Mouse (Mus musculus) heart, postnatal 0 days (tissue): ENCODE results near the gene Efhd2. TPM values are rescaled to one million over a fixed set of nuclear protein-coding genes. Genes with fewer than 3 reads are reported as not detected.

Source experiments
- ATAC-seq: fragments of 200-750 bp; cut with Nextera tagmentation; 2 replicates; pipeline ENCODE4 v1.8.0; 2017; ENCODE audit warnings: low read depth, moderate number of reproducible peaks, moderate library complexity; ENCODE audit not compliant: insufficient read depth
- DNase-seq: peaks from one replicate; pipeline ENCODE4 v3.0.0-alpha.2; 2016; ENCODE audit warnings: low spot score
- H3K27ac ChIP-seq: fragments of 300-500 bp; sonication (generic); 2 replicates; pipeline ENCODE4 v1.5.1; 2014; ENCODE audit warnings: low read depth, mild to moderate bottlenecking
- H3K27me3 ChIP-seq: fragments of 300-500 bp; sonication (generic); 2 replicates; pipeline ENCODE4 v1.6.1; 2014; ENCODE audit warnings: low read length, mixed read lengths; ENCODE audit not compliant: control insufficient read depth, insufficient read depth
- H3K36me3 ChIP-seq: fragments of 300-500 bp; sonication (generic); replicated peaks from 2 replicates; pipeline ENCODE4 v1.6.1; 2014; ENCODE audit warnings: low read length, mixed read lengths; ENCODE audit not compliant: control insufficient read depth, insufficient read depth
- H3K4me1 ChIP-seq: fragments of 300-500 bp; sonication (generic); 2 replicates; pipeline ENCODE4 v1.6.1; 2014; ENCODE audit warnings: antibody characterized with exemption; ENCODE audit not compliant: control insufficient read depth, insufficient read depth
- H3K4me2 ChIP-seq: fragments of 300-500 bp; sonication (generic); 2 replicates; pipeline ENCODE4 v1.6.1; 2014; ENCODE audit warnings: low read depth, mild to moderate bottlenecking, low read length, moderate library complexity
- H3K4me3 ChIP-seq: fragments of 300-500 bp; sonication (generic); 2 replicates; pipeline ENCODE4 v1.5.1; 2014; ENCODE audit warnings: low read depth, low read length
- H3K9ac ChIP-seq: fragments of 300-500 bp; sonication (generic); replicated peaks from 2 replicates; pipeline ENCODE4 v1.6.1; 2014; ENCODE audit warnings: low read depth, low read length, mixed read lengths
- H3K9me3 ChIP-seq: fragments of 300-500 bp; sonication (generic); replicated peaks from 2 replicates; pipeline ENCODE4 v1.6.1; 2016; ENCODE audit warnings: low read length; ENCODE audit not compliant: control insufficient read depth
- CTCF ChIP-seq: IDR thresholded peaks from 2 replicates; pipeline ENCODE4 v1.5.1; 2016; ENCODE audit warnings: antibody characterized with exemption, control low read depth, low read depth
- EP300 ChIP-seq: IDR thresholded peaks from 2 replicates; pipeline ENCODE4 v1.6.1; 2016; ENCODE audit warnings: antibody characterized with exemption, low read depth
- WGBS: fragments of 180-500 bp; shearing (Covaris S2); extraction: QIAGEN DNeasy Blood & Tissue Kit; methylation state at CpG from one replicate; pipeline ENCODE4 v1.1.7; 2014; 5-methylcytosine and 5-hydroxymethylcytosine counted together
- polyA plus RNA-seq: library from polyadenylated mRNA; unstranded; fragments of >200 nt; fragmentation: Nextera tagmentation; extraction: Ambion mirVana; gene quantifications from 2 replicates; pipeline ENCODE4 v1.2.1, GENCODE M21; 2015
- total RNA-seq: library from RNA; depleted of rRNA; stranded (reverse); fragments of >200 nt; gene quantifications from 2 replicates; pipeline ENCODE4 v1.2.3, GENCODE M21; 2014; ENCODE audit warnings: low replicate concordance

Efhd2 gene
- total and polyA plus RNA-seq, 2 experiments from 2014 or later, result 42.9 to 56.9 TPM

GRCm38 (mm10) chr4:141828177-141828576, 46.5 kb downstream of the Efhd2 start:
- no peaks in the 10 kb centered on the region for H3K4me1 ChIP-seq
- no peak overlapping the region for H3K4me2 ChIP-seq
- no peaks in the 10 kb centered on the region for H3K36me3 ChIP-seq
- H3K27ac ChIP-seq, result peak overlapping the region; percentile 55; the same call in 1 of the 2 replicates
- WGBS, result 26% methylated on average over 4 of the region's 4 CpGs
- H3K4me3 ChIP-seq, result no peak overlapping the region
- TF ChIP-seq EP300, result no peak
- TF ChIP-seq CTCF, result 0 out of 2 replicates have a peak, but pooled peaks have one; percentile 19
- DNase-seq (peak; percentile 18), ATAC-seq (peak; percentile 69)
- no peak overlapping the region for H3K9ac ChIP-seq
- no peaks in the 10 kb centered on the region for H3K27me3 ChIP-seq
- no peaks in the 10 kb centered on the region for H3K9me3 ChIP-seq

- 81% methylated on average over 2 of the region's 2 CpGs for WGBS
- Histone ChIP-seq H3K4me3 (no peak overlapping the region), H3K4me2 (no peak overlapping the region), H3K9ac (no peak overlapping the region), H3K9me3 (no peaks in the 10 kb centered on the region), H3K27ac (no peak overlapping the region), H3K36me3 (no peaks in the 10 kb centered on the region), H3K27me3 (no peaks in the 10 kb centered on the region), H3K4me1 (no peaks in the 10 kb centered on the region)
- no peak for DNase-seq
- TF ChIP-seq CTCF, result no peak
- no peak for TF ChIP-seq EP300
- no peak for ATAC-seq
Observed at GRCm38 (mm10) chr4:141827401-141827800, 47.3 kb downstream of the Efhd2 start.

GRCm38 (mm10) chr4:141826060-141826459, 48.7 kb downstream of the Efhd2 start, which contains the start of gene Cela2a:
Cela2a (minus strand) TSS chr4:141826160.
- 72% methylated on average over 5 of the region's 5 CpGs for WGBS
- Histone ChIP-seq H3K4me3 (no peak within 1 kb of the TSS), H3K9ac (no peak within 1 kb of the TSS), H3K4me1 (no peaks in the 10 kb centered on the region), H3K36me3 (no peaks in the 10 kb centered on the region), H3K4me2 (no peak within 1 kb of the TSS), H3K27ac (no peak within 1 kb of the TSS), H3K9me3 (no peaks in the 10 kb centered on the region), H3K27me3 (no peaks in the 10 kb centered on the region)
- DNase-seq (no peak), ATAC-seq (no peak)
- no peak for TF ChIP-seq EP300
- no peak for TF ChIP-seq CTCF

GRCm38 (mm10) chr4:141822979-141823378, 51.7 kb downstream of the Efhd2 start:
- no peak for DNase-seq

GRCm38 (mm10) chr4:141822089-141822488, 52.6 kb downstream of the Efhd2 start:
- TF ChIP-seq EP300 (no peak), CTCF (peak; percentile 15; the same call in 1 of the 2 replicates)
- no peak overlapping the region for H3K27ac ChIP-seq
- H3K4me3 ChIP-seq, result no peak overlapping the region
- no peaks in the 10 kb centered on the region for H3K27me3 ChIP-seq
- no peak overlapping the region for H3K9ac ChIP-seq
- no peaks in the 10 kb centered on the region for H3K36me3 ChIP-seq
- 65% methylated on average over 10 of the region's 10 CpGs for WGBS
- no peak for ATAC-seq
- no peaks in the 10 kb centered on the region for H3K4me1 ChIP-seq
- DNase-seq, result no peak
- no peak overlapping the region for H3K4me2 ChIP-seq
- H3K9me3 ChIP-seq, result no peaks in the 10 kb centered on the region

More at GRCm38 (mm10) chr4:141822979-141823378, 51.7 kb downstream of the Efhd2 start:
- Histone ChIP-seq H3K9ac (no peak overlapping the region), H3K27ac (no peak overlapping the region), H3K9me3 (no peaks in the 10 kb centered on the region), H3K4me3 (no peak overlapping the region), H3K27me3 (no peaks in the 10 kb centered on the region), H3K36me3 (no peaks in the 10 kb centered on the region), H3K4me2 (no peak overlapping the region), H3K4me1 (no peaks in the 10 kb centered on the region)
- 47% methylated on average over 3 of the region's 3 CpGs for WGBS
- TF ChIP-seq EP300, result no peak
- no peak for TF ChIP-seq CTCF
- no peak for ATAC-seq

GRCm38 (mm10) chr4:141821178-141821577, 53.5 kb downstream of the Efhd2 start:
- peak; percentile 37; the same call in 1 of the 2 replicates for ATAC-seq
- Histone ChIP-seq H3K4me3 (no peak overlapping the region), H3K4me2 (no peak overlapping the region), H3K9ac (no peak overlapping the region), H3K36me3 (no peaks in the 10 kb centered on the region), H3K9me3 (no peaks in the 10 kb centered on the region), H3K4me1 (no peaks in the 10 kb centered on the region), H3K27me3 (no peaks in the 10 kb centered on the region), H3K27ac (no peak overlapping the region)
- WGBS, result 19% methylated on average over 3 of the region's 3 CpGs
- TF ChIP-seq EP300, result no peak
- TF ChIP-seq CTCF, result no peak
- no peak for DNase-seq
